Mouse (Mus musculus) small intestine, adult 2 months (tissue): ENCODE measurements at regions not wholly inside any gene's neighbourhood (a gene's known extent, or its start where the extent isn't known, plus 50 kb on each side); places are given as distances from the start of the nearest gene placed in this dataset.

Source experiments
- CTCF ChIP-seq: fragments of 200-500 bp; IDR thresholded peaks from 2 replicates; pipeline ENCODE4 v1.5.1; 2012; ENCODE audit warnings: low read depth, mild to moderate bottlenecking, control low read depth, inconsistent platforms, low read length, moderate library complexity, mixed read lengths; ENCODE audit not compliant: insufficient replicate concordance, insufficient read length; ENCODE audit errors: extremely low read depth
- POLR2A ChIP-seq: fragments of 200-500 bp; IDR thresholded peaks from 2 replicates; pipeline ENCODE4 v1.6.1; 2012; ENCODE audit warnings: low read depth, mild to moderate bottlenecking, control low read depth, inconsistent platforms, low read length, moderate library complexity

- no peak for TF ChIP-seq CTCF
- no peak for TF ChIP-seq POLR2A
These were observed 69.3 kb upstream of the Zfp462 start for GRCm38 (mm10) chr4:54875506-54875905.
